Mouse (Mus musculus): ENCODE measurements around the gene Olfr902. TPM values are rescaled to one million over a fixed set of nuclear protein-coding genes. Genes with fewer than 3 reads are reported as not detected.
"Not testable (repeated sequence)": the region's sequence is repeated elsewhere in the genome, so short reads cannot be mapped to it uniquely, and the experiment has no call there.

Olfr902 gene
- not detected in 2 replicates for polyA plus RNA-seq (2014; fragmentation: Nextera tagmentation; extraction: Ambion mirVana)

- Histone ChIP-seq H3K9me3 (ENCODE audit: control insufficient read depth, low read length) (no peaks in the 10 kb centered on the region), H3K4me2 (ENCODE audit: low read length) (no peak within 1 kb of the TSS), H3K36me3 (ENCODE audit: control insufficient read depth, insufficient read depth, low read length) (no peaks in the 10 kb centered on the region), H3K9ac (ENCODE audit: low read length) (no peak within 1 kb of the TSS), H3K27ac (ENCODE audit: low read depth) (no peak within 1 kb of the TSS), H3K4me3 (ENCODE audit: low read depth, low read length) (no peak within 1 kb of the TSS), H3K27me3 (replicated peaks; ENCODE audit: control insufficient read depth, insufficient read depth, low read length) (no peaks in the 10 kb centered on the region), H3K4me1 (replicated peaks; ENCODE audit: control insufficient read depth, insufficient read depth, low read length) (no peaks in the 10 kb centered on the region)
- 90% methylated on average over 5 of the region's 5 CpGs for WGBS
- ATAC-seq (replicated peaks; ENCODE audit: low FRiP score, low TSS enrichment, low read depth) (no peak), DNase-seq (ENCODE audit: low spot score) (no peak)
These were observed at the start of gene Olfr902 for GRCm38 (mm10) chr9:38447352-38447751. Olfr902 (plus strand) TSS chr9:38447652.

GRCm38 (mm10) chr9:38401398-38401797 is 46.1 kb upstream of the Olfr902 start, which contains the start of gene Olfr147:
Olfr147 (plus strand) TSS chr9:38401698.
- no peak for ATAC-seq (replicated peaks; ENCODE audit: low FRiP score, low TSS enrichment, low read depth)
- no peak within 1 kb of the TSS for H3K4me2 ChIP-seq (ENCODE audit: low read length)
- WGBS: 93% methylated on average over 1 of the region's 1 CpGs
- H3K9ac ChIP-seq (ENCODE audit: low read length): no peak within 1 kb of the TSS
- no peaks in the 10 kb centered on the region for H3K4me1 ChIP-seq (replicated peaks; ENCODE audit: control insufficient read depth, insufficient read depth, low read length)
- DNase-seq (ENCODE audit: low spot score): no peak
- no peak within 1 kb of the TSS for H3K4me3 ChIP-seq (ENCODE audit: low read depth, low read length)
- H3K9me3 ChIP-seq (ENCODE audit: control insufficient read depth, low read length): no peaks in the 10 kb centered on the region
- H3K36me3 ChIP-seq (ENCODE audit: control insufficient read depth, insufficient read depth, low read length): no peaks in the 10 kb centered on the region
- H3K27me3 ChIP-seq (replicated peaks; ENCODE audit: control insufficient read depth, insufficient read depth, low read length): no peaks in the 10 kb centered on the region
- no peak within 1 kb of the TSS for H3K27ac ChIP-seq (ENCODE audit: low read depth)

GRCm38 (mm10) chr9:38407502-38407901 is 40.0 kb upstream of the Olfr902 start:
- DNase-seq (ENCODE audit: low spot score); ATAC-seq (replicated peaks; ENCODE audit: low FRiP score, low TSS enrichment, low read depth); H3K4me2 ChIP-seq (ENCODE audit: low read length); H3K27me3 ChIP-seq (replicated peaks; ENCODE audit: control insufficient read depth, insufficient read depth, low read length); H3K9me3 ChIP-seq (ENCODE audit: control insufficient read depth, low read length); H3K9ac ChIP-seq (ENCODE audit: low read length); H3K4me3 ChIP-seq (ENCODE audit: low read depth, low read length); H3K27ac ChIP-seq (ENCODE audit: low read depth); H3K4me1 ChIP-seq (replicated peaks; ENCODE audit: control insufficient read depth, insufficient read depth, low read length); H3K36me3 ChIP-seq (ENCODE audit: control insufficient read depth, insufficient read depth, low read length): not testable (repeated sequence)
- 90% methylated on average over 3 of the region's 3 CpGs for WGBS

GRCm38 (mm10) chr9:38413502-38413901 is 34.0 kb upstream of the Olfr902 start:
- H3K36me3 ChIP-seq (ENCODE audit: control insufficient read depth, insufficient read depth, low read length); H3K27ac ChIP-seq (ENCODE audit: low read depth); ATAC-seq (replicated peaks; ENCODE audit: low FRiP score, low TSS enrichment, low read depth); H3K9ac ChIP-seq (ENCODE audit: low read length); H3K4me2 ChIP-seq (ENCODE audit: low read length); H3K4me1 ChIP-seq (replicated peaks; ENCODE audit: control insufficient read depth, insufficient read depth, low read length); H3K27me3 ChIP-seq (replicated peaks; ENCODE audit: control insufficient read depth, insufficient read depth, low read length); H3K4me3 ChIP-seq (ENCODE audit: low read depth, low read length); H3K9me3 ChIP-seq (ENCODE audit: control insufficient read depth, low read length): not testable (repeated sequence)
- WGBS: 90% methylated on average over 14 of the region's 14 CpGs
- DNase-seq (ENCODE audit: low spot score): peak; percentile 67

- H3K27me3 ChIP-seq (replicated peaks; ENCODE audit: control insufficient read depth, insufficient read depth, low read length): no peaks in the 10 kb centered on the region
- no peak for ATAC-seq (replicated peaks; ENCODE audit: low FRiP score, low TSS enrichment, low read depth)
- no peaks in the 10 kb centered on the region for H3K36me3 ChIP-seq (ENCODE audit: control insufficient read depth, insufficient read depth, low read length)
- no peak overlapping the region for H3K9ac ChIP-seq (ENCODE audit: low read length)
- no peak overlapping the region for H3K4me3 ChIP-seq (ENCODE audit: low read depth, low read length)
- no peak for DNase-seq (ENCODE audit: low spot score)
- no peak overlapping the region for H3K4me2 ChIP-seq (ENCODE audit: low read length)
- H3K27ac ChIP-seq (ENCODE audit: low read depth): no peak overlapping the region
- H3K9me3 ChIP-seq (ENCODE audit: control insufficient read depth, low read length): no peaks in the 10 kb centered on the region
- no peaks in the 10 kb centered on the region for H3K4me1 ChIP-seq (replicated peaks; ENCODE audit: control insufficient read depth, insufficient read depth, low read length)
These were observed 23.7 kb upstream of the Olfr902 start for GRCm38 (mm10) chr9:38423801-38424200.

GRCm38 (mm10) chr9:38427026-38427425 is 20.4 kb upstream of the Olfr902 start:
- Histone ChIP-seq H3K4me1 (replicated peaks; ENCODE audit: control insufficient read depth, insufficient read depth, low read length) (no peaks in the 10 kb centered on the region), H3K36me3 (ENCODE audit: control insufficient read depth, insufficient read depth, low read length) (no peaks in the 10 kb centered on the region), H3K9ac (ENCODE audit: low read length) (no peak overlapping the region), H3K27ac (ENCODE audit: low read depth) (no peak overlapping the region), H3K4me2 (ENCODE audit: low read length) (no peak overlapping the region), H3K4me3 (ENCODE audit: low read depth, low read length) (no peak overlapping the region), H3K27me3 (replicated peaks; ENCODE audit: control insufficient read depth, insufficient read depth, low read length) (no peaks in the 10 kb centered on the region), H3K9me3 (ENCODE audit: control insufficient read depth, low read length) (no peaks in the 10 kb centered on the region)
- 41% methylated on average over 1 of the region's 1 CpGs for WGBS
- ATAC-seq (replicated peaks; ENCODE audit: low FRiP score, low TSS enrichment, low read depth) (no peak), DNase-seq (ENCODE audit: low spot score) (no peak)

DNA sequence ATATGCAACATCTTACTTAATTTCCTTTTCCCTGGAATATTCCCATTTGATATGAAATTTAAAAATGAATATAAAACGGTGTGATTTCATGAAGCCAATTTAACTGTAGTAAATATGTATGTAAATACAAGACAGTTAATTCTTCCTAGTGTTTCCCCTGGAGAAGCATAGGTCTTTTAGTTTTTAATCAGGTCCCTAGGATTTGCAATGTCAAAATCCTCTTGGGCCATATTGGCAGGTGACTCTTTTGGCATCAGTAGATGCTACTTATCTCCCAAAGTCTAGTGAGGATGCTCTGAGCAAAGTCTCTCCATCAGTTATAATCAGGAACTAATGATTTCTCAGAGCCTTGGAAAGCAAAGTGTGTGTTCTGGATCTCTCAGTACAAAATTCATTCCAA is 18.3 kb upstream of the Olfr902 start, which contains the start of gene Olfr901:
Olfr901 (plus strand) TSS at position 301 of the 400 bp plus-strand sequence.
- DNase-seq (ENCODE audit: low spot score) (no peak), ATAC-seq (replicated peaks; ENCODE audit: low FRiP score, low TSS enrichment, low read depth) (no peak)
- no peak within 1 kb of the TSS for H3K4me3 ChIP-seq (ENCODE audit: low read depth, low read length)
- H3K36me3 ChIP-seq (ENCODE audit: control insufficient read depth, insufficient read depth, low read length): no peaks in the 10 kb centered on the region
- 90% methylated on average over 1 of the region's 1 CpGs for WGBS
- no peaks in the 10 kb centered on the region for H3K27me3 ChIP-seq (replicated peaks; ENCODE audit: control insufficient read depth, insufficient read depth, low read length)
- H3K9me3 ChIP-seq (ENCODE audit: control insufficient read depth, low read length): no peaks in the 10 kb centered on the region
- H3K27ac ChIP-seq (ENCODE audit: low read depth): no peak within 1 kb of the TSS
- H3K9ac ChIP-seq (ENCODE audit: low read length): no peak within 1 kb of the TSS
- H3K4me2 ChIP-seq (ENCODE audit: low read length): no peak within 1 kb of the TSS
- H3K4me1 ChIP-seq (replicated peaks; ENCODE audit: control insufficient read depth, insufficient read depth, low read length): no peaks in the 10 kb centered on the region

DNA sequence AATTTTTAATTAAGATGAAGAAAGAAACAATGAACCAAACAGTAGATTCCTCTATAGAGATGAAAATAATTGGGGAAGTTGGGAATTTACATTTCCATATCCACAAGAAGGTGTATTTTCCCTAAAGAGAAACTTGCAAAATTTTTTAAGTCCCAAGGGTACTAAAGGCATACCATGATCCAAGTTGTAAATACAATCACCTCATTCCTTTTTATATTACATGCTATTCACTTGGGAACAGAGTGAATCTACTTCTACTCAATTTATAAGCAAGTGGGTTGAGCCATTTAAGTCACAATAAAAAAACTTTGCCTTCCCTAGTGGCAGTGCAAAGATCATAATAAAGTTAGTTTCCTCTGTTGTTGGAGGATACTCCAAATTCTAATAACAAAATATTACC is 15.4 kb downstream of the Olfr902 start, which contains the start of gene Olfr904:
Olfr904 (plus strand) TSS at position 301 of the 400 bp plus-strand sequence.
- no peak within 1 kb of the TSS for H3K9ac ChIP-seq (ENCODE audit: low read length)
- ATAC-seq (replicated peaks; ENCODE audit: low FRiP score, low TSS enrichment, low read depth): no peak
- H3K36me3 ChIP-seq (ENCODE audit: control insufficient read depth, insufficient read depth, low read length): no peaks in the 10 kb centered on the region
- H3K4me3 ChIP-seq (ENCODE audit: low read depth, low read length): no peak within 1 kb of the TSS
- no peak within 1 kb of the TSS for H3K27ac ChIP-seq (ENCODE audit: low read depth)
- no peaks in the 10 kb centered on the region for H3K27me3 ChIP-seq (replicated peaks; ENCODE audit: control insufficient read depth, insufficient read depth, low read length)
- no peaks in the 10 kb centered on the region for H3K4me1 ChIP-seq (replicated peaks; ENCODE audit: control insufficient read depth, insufficient read depth, low read length)
- H3K4me2 ChIP-seq (ENCODE audit: low read length): no peak within 1 kb of the TSS
- DNase-seq (ENCODE audit: low spot score): no peak
- no peaks in the 10 kb centered on the region for H3K9me3 ChIP-seq (ENCODE audit: control insufficient read depth, low read length)

DNA sequence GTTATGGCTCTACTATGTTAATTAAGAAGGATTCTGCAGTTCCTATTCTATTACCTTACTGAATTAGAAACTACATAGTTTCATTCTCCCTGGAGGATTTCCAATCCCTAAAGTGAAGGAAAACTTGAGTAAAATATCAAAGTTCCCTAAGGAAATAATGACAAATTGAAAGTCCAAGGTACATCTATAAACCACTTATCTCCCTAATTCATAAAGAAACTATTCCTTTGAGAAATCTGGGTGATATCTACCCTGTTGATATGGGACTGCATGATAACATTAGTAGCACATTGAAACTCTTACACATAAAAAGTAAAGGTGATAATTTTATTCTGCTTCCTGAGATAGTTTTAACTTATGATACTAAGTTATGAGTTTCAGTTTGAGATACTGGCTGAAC is 23.4 kb downstream of the Olfr902 start, which contains the start of gene Olfr905:
Olfr905 (plus strand) TSS at position 301 of the 400 bp plus-strand sequence.
- Histone ChIP-seq H3K36me3 (ENCODE audit: control insufficient read depth, insufficient read depth, low read length) (no peaks in the 10 kb centered on the region), H3K4me2 (ENCODE audit: low read length) (no peak within 1 kb of the TSS), H3K9me3 (ENCODE audit: control insufficient read depth, low read length) (no peaks in the 10 kb centered on the region), H3K4me1 (replicated peaks; ENCODE audit: control insufficient read depth, insufficient read depth, low read length) (no peaks in the 10 kb centered on the region), H3K27me3 (replicated peaks; ENCODE audit: control insufficient read depth, insufficient read depth, low read length) (no peaks in the 10 kb centered on the region), H3K9ac (ENCODE audit: low read length) (no peak within 1 kb of the TSS), H3K27ac (ENCODE audit: low read depth) (no peak within 1 kb of the TSS), H3K4me3 (ENCODE audit: low read depth, low read length) (no peak within 1 kb of the TSS)
- no peak for DNase-seq (ENCODE audit: low spot score)
- no peak for ATAC-seq (replicated peaks; ENCODE audit: low FRiP score, low TSS enrichment, low read depth)

Data from intestine, embryonic 14.5 days (tissue).